Mouse (Mus musculus) stomach, postnatal 0 days (tissue): ENCODE results near the gene Lpcat1. TPM values are rescaled to one million over a fixed set of nuclear protein-coding genes. Genes with fewer than 3 reads are reported as not detected.

Source experiments
- ATAC-seq: fragments of 200-750 bp; cut with Nextera tagmentation; 2 replicates; pipeline ENCODE4 v1.8.0; 2017; ENCODE audit not compliant: low FRiP score, low TSS enrichment
- DNase-seq: peaks from one replicate; pipeline ENCODE4 v3.0.0-alpha.2; 2016; ENCODE audit warnings: low spot score
- H3K27ac ChIP-seq: fragments of 300-500 bp; sonication (generic); replicated peaks from 2 replicates; pipeline ENCODE4 v1.5.1; 2014; ENCODE audit warnings: mild to moderate bottlenecking, control low read depth
- H3K27me3 ChIP-seq: fragments of 300-500 bp; sonication (generic); 2 replicates; pipeline ENCODE4 v1.6.1; 2014; ENCODE audit warnings: low read length; ENCODE audit not compliant: control insufficient read depth, insufficient read depth
- H3K36me3 ChIP-seq: fragments of 300-500 bp; sonication (generic); 2 replicates; pipeline ENCODE4 v1.6.1; 2014; ENCODE audit warnings: low read length, mixed read lengths; ENCODE audit not compliant: control insufficient read depth, insufficient read depth
- H3K4me1 ChIP-seq: fragments of 300-500 bp; sonication (generic); replicated peaks from 2 replicates; pipeline ENCODE4 v1.6.1; 2014; ENCODE audit warnings: antibody characterized with exemption; ENCODE audit not compliant: control insufficient read depth, insufficient read depth
- H3K4me2 ChIP-seq: fragments of 300-500 bp; sonication (generic); replicated peaks from 2 replicates; pipeline ENCODE4 v1.6.1; 2014; ENCODE audit warnings: low read depth, mild to moderate bottlenecking, control low read depth, moderate library complexity
- H3K4me3 ChIP-seq: fragments of 300-500 bp; sonication (generic); 2 replicates; pipeline ENCODE4 v1.5.1; 2014; ENCODE audit warnings: low read depth, low read length, control low read depth
- H3K9ac ChIP-seq: fragments of 300-500 bp; sonication (generic); 2 replicates; pipeline ENCODE4 v1.6.1; 2014; ENCODE audit warnings: mild to moderate bottlenecking, low read length, control low read depth, mixed read lengths
- H3K9me3 ChIP-seq: fragments of 300-500 bp; sonication (generic); 2 replicates; pipeline ENCODE4 v1.6.1; 2016; ENCODE audit warnings: low read length; ENCODE audit not compliant: control insufficient read depth
- CTCF ChIP-seq: IDR thresholded peaks from 2 replicates; pipeline ENCODE4 v1.5.1; 2016; ENCODE audit warnings: antibody characterized with exemption, low read depth, mild to moderate bottlenecking, moderate library complexity
- EP300 ChIP-seq: optimal IDR thresholded peaks from 2 replicates; pipeline ENCODE3; 2016; ENCODE audit warnings: antibody characterized with exemption
- WGBS: fragments of 180-500 bp; shearing (Covaris S2); extraction: QIAGEN DNeasy Blood & Tissue Kit; methylation state at CpG from one replicate; pipeline ENCODE4 v1.1.7; 2014; 5-methylcytosine and 5-hydroxymethylcytosine counted together
- polyA plus RNA-seq: library from polyadenylated mRNA; unstranded; fragments of >200 nt; fragmentation: Nextera tagmentation; extraction: Ambion mirVana; gene quantifications from 2 replicates; pipeline ENCODE4 v1.2.1, GENCODE M21; 2015

Lpcat1 gene
- polyA plus RNA-seq, 1 experiment from 2014 or later: 8.5 TPM

GRCm38 (mm10) chr13:73434687-73435086, 32.3 kb upstream of the Lpcat1 start:
- WGBS: 46% methylated on average over 5 of the region's 5 CpGs
- no peak for ATAC-seq
- Histone ChIP-seq H3K27ac (no peak overlapping the region), H3K36me3 (no peaks in the 10 kb centered on the region), H3K9ac (no peak overlapping the region), H3K27me3 (no peaks in the 10 kb centered on the region), H3K4me1 (no peaks in the 10 kb centered on the region), H3K4me3 (no peak overlapping the region), H3K9me3 (no peaks in the 10 kb centered on the region), H3K4me2 (no peak overlapping the region)
- TF ChIP-seq CTCF (no peak), EP300 (no peak)
- no peak for DNase-seq

- WGBS: 79% methylated on average over 7 of the region's 7 CpGs
- no peak overlapping the region for H3K9ac ChIP-seq
- TF ChIP-seq EP300: no peak
- TF ChIP-seq CTCF: no peak
Observed at GRCm38 (mm10) chr13:73435662-73436061, 31.3 kb upstream of the Lpcat1 start.

GRCm38 (mm10) chr13:73439057-73439456, 27.9 kb upstream of the Lpcat1 start:
- WGBS: 78% methylated on average over 9 of the region's 9 CpGs
- DNase-seq (no peak), ATAC-seq (no peak)
- H3K4me3 ChIP-seq: no peak overlapping the region
- TF ChIP-seq EP300 (no peak), CTCF (no peak)
- H3K9ac ChIP-seq: no peak overlapping the region
- H3K36me3 ChIP-seq: no peaks in the 10 kb centered on the region
- no peaks in the 10 kb centered on the region for H3K9me3 ChIP-seq
- H3K4me2 ChIP-seq: no peak overlapping the region
- H3K4me1 ChIP-seq: no peaks in the 10 kb centered on the region
- H3K27ac ChIP-seq: no peak overlapping the region
- H3K27me3 ChIP-seq: no peaks in the 10 kb centered on the region

More at GRCm38 (mm10) chr13:73435662-73436061, 31.3 kb upstream of the Lpcat1 start:
- H3K9me3 ChIP-seq: no peaks in the 10 kb centered on the region
- H3K36me3 ChIP-seq: no peaks in the 10 kb centered on the region
- DNase-seq: no peak
- H3K27ac ChIP-seq: no peak overlapping the region
- H3K4me1 ChIP-seq: no peaks in the 10 kb centered on the region
- no peak overlapping the region for H3K4me2 ChIP-seq
- H3K4me3 ChIP-seq: no peak overlapping the region
- no peaks in the 10 kb centered on the region for H3K27me3 ChIP-seq
- no peak for ATAC-seq

GRCm38 (mm10) chr13:73441032-73441431, 26.0 kb upstream of the Lpcat1 start:
- ATAC-seq (no peak), DNase-seq (no peak)
- TF ChIP-seq CTCF (no peak), EP300 (no peak)
- Histone ChIP-seq H3K36me3 (no peaks in the 10 kb centered on the region), H3K9me3 (no peaks in the 10 kb centered on the region), H3K9ac (no peak overlapping the region), H3K27ac (no peak overlapping the region), H3K4me3 (no peak overlapping the region), H3K4me1 (no peaks in the 10 kb centered on the region), H3K4me2 (no peak overlapping the region), H3K27me3 (no peaks in the 10 kb centered on the region)
- 70% methylated on average over 4 of the region's 4 CpGs for WGBS

GRCm38 (mm10) chr13:73441686-73442085, 25.3 kb upstream of the Lpcat1 start:
- no peak for ATAC-seq
- no peak overlapping the region for H3K4me2 ChIP-seq
- TF ChIP-seq CTCF: no peak
- TF ChIP-seq EP300: no peak
- DNase-seq: no peak
- H3K4me1 ChIP-seq: no peaks in the 10 kb centered on the region
- no peak overlapping the region for H3K4me3 ChIP-seq
- no peaks in the 10 kb centered on the region for H3K36me3 ChIP-seq
- no peak overlapping the region for H3K27ac ChIP-seq
- no peak overlapping the region for H3K9ac ChIP-seq
- no peaks in the 10 kb centered on the region for H3K9me3 ChIP-seq
- no peaks in the 10 kb centered on the region for H3K27me3 ChIP-seq
- 77% methylated on average over 5 of the region's 5 CpGs for WGBS

- no peak for TF ChIP-seq CTCF
- no peaks in the 10 kb centered on the region for H3K36me3 ChIP-seq
- ATAC-seq: no peak
- H3K4me3 ChIP-seq: no peak overlapping the region
- H3K4me2 ChIP-seq: no peak overlapping the region
- H3K27ac ChIP-seq: no peak overlapping the region
- H3K9me3 ChIP-seq: no peaks in the 10 kb centered on the region
- 79% methylated on average over 5 of the region's 5 CpGs for WGBS
- no peak for DNase-seq
- no peaks in the 10 kb centered on the region for H3K4me1 ChIP-seq
- no peaks in the 10 kb centered on the region for H3K27me3 ChIP-seq
- no peak overlapping the region for H3K9ac ChIP-seq
Observed at GRCm38 (mm10) chr13:73442431-73442830, 24.6 kb upstream of the Lpcat1 start.
